Mouse (Mus musculus): ENCODE results near the gene Dock7. TPM values are rescaled to one million over a fixed set of nuclear protein-coding genes. Genes with fewer than 3 reads are reported as not detected.

Dock7 gene
- 14.8 and 17.0 TPM in 2 replicates for polyA plus RNA-seq (2012; rRNA removed)

DNA sequence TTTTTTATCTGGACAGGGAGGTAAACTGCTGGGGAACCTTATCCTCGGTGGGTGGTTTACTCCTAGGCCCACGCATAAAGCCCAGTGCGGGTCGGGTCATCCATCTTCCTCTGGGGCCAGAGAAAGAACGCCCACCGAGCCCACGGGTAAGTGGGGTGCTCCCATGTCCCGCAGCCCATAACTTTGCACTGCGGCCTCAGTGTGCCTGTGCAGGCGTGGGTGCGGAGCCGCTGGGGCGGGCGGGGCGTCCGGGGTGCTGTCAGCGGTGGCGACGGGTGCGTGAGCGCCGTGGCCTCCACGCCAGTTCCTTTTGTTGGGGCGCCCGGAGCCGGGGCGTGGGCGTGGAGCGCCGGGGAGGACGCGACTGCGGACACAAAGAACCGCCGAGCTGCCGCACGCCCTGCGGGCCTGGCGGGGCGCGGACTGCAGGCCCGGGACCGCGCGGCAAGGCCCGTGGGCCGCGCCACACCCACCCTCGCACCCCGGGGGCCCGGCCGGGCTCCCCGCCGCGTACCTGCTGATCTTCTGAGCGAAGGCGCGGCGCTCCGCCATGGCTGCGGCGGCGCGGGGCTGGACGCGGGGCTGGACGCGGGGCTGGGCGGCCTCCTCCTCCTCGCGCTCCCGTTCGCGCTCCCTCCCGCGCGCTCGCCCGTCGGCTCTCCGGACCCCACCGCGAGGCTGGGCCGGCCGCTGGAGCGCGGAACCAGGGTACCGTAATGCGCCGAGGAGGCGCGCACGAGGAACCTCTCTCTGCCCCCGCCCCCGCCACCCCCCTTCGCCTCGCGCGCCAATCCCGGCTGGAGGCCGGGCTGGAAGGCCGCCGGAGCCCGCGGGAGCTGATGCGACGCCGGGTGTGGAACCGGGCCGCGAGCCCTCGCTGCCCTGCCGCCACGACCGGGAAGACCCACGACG lies at the start of gene Dock7:
TSS of gene Dock7 (minus strand) at position 705 of the 912 bp plus-strand sequence.

DNA sequence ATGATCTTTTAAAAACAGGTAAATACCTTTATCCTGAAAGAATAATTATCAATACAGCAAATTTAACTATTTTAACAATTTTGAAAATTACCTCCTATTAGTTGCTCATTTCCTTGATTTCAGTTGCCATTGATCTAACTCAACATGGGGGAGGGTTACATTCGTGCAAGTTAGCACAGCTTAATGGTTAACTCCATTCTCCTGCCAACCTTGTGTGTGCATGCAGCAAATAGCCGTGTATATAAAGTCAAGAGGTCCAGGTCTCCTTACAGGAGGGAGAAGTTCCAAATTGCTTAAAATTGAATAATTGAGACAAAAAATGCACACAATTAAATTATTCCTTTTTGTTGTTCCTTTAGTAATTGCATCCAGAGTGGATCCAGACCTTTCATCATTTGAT lies 90.0 kb downstream of the Dock7 start, which contains the start of gene Angptl3:
TSS of gene Angptl3 (plus strand) at position 269 of the 400 bp plus-strand sequence.

DNA sequence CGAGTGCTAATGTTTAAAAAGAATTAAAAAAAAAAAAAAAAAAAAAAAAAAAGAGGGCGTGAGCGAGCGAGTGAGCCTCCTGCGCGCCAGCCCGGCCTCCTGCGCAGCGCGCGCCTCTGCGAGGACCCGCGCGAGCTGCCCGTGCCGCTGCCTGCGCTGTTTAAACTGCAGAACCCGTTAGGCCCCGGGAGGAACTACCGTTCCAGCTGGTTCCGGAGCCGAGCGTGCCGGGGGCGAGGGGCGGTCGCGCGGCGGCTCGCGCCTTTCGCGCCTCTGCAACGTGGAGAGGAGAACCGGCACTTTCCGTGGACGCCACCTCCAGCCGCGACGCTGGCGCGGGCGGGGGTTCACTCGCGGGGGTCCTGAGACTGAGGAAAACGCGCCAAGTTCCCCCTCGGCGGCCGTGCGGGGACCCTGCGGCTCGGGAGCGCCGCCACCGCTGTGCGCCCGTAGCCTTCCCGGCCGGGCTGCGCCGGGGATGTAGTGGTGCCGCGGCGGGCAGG lies 197.1 kb downstream of the Dock7 start, which contains the start of gene Usp1:
TSS of gene Usp1 (plus strand) at position 243 of the 503 bp plus-strand sequence.

Other genes starting within 250 kb of the Dock7 start
- 32.4 and 33.6 TPM in 2 replicates for gene Usp1, start 197.1 kb downstream of the Dock7 start, polyA plus RNA-seq (2012; rRNA removed)
- gene Angptl3, start 90.0 kb downstream of the Dock7 start, polyA plus RNA-seq (2012; rRNA removed), result 45.3 and 45.9 TPM in 2 replicates
- 1.9 and 2.4 TPM in 2 replicates for gene Atg4c, start 73.0 kb upstream of the Dock7 start, polyA plus RNA-seq (2012; rRNA removed)
- 0.12 and 0.17 TPM in 2 replicates for gene Gm12689, start 175.0 kb upstream of the Dock7 start, polyA plus RNA-seq (2012; rRNA removed)